In genomic region chr5:119114074-119114473, GRCm38 (mm10) we compare ENCODE assay signal across 26 mouse cellular contexts.
DNase-seq lines count a peak whose midpoint lies in the region; ATAC-seq lines count a peak whose summit lies in the region.
"Had no signal": no experiment of that assay in that cellular context is flagged by ENCODE, and none has a peak within 500 bp of the region (broad histone marks: within the 10 kb centered on the region; RNA-seq: fewer than 3 reads in every experiment).

No protein-coding gene starts in this region.

- no peak overlapping the region for H3K4me2 ChIP-seq in forebrain, embryonic 14.5 days (ENCODE audit: low read length)
- no peak overlapping the region for H3K4me2 ChIP-seq in forebrain, embryonic 16.5 days (ENCODE audit: low read length)
- H3K4me2 ChIP-seq in midbrain, embryonic 14.5 days (ENCODE audit: low read length): no peak overlapping the region
- H3K4me2 ChIP-seq in midbrain, embryonic 13.5 days (replicated peaks): no peak overlapping the region
- no peak overlapping the region for H3K4me2 ChIP-seq in intestine, embryonic 14.5 days (ENCODE audit: low read length)
- no peak overlapping the region for H3K4me2 ChIP-seq in stomach, embryonic 16.5 days (ENCODE audit: low read depth, low read length)
- H3K4me2 ChIP-seq: heart, embryonic 12.5 days; hindbrain, embryonic 12.5 days; midbrain, embryonic 12.5 days had no signal

- H3K9ac ChIP-seq in forebrain, embryonic 14.5 days (ENCODE audit: low read length): no peak overlapping the region
- no peak overlapping the region for H3K9ac ChIP-seq in forebrain, embryonic 16.5 days (replicated peaks; ENCODE audit: low read depth, low read length)
- H3K9ac ChIP-seq in midbrain, embryonic 14.5 days (replicated peaks; ENCODE audit: low read length): no peak overlapping the region
- no peak overlapping the region for H3K9ac ChIP-seq in midbrain, embryonic 13.5 days (replicated peaks)
- no peak overlapping the region for H3K9ac ChIP-seq in intestine, embryonic 14.5 days (ENCODE audit: low read length)
- H3K9ac ChIP-seq in stomach, embryonic 16.5 days (ENCODE audit: low read length): no peak overlapping the region
- H3K9ac ChIP-seq: heart, embryonic 12.5 days; hindbrain, embryonic 12.5 days; midbrain, embryonic 12.5 days had no signal

- peak; percentile 23 for DNase-seq in forebrain, embryonic 14.5 days (ENCODE audit: low spot score)
- DNase-seq in midbrain, embryonic 14.5 days: peak; percentile 35
- DNase-seq in intestine, embryonic 14.5 days (ENCODE audit: low spot score): no peak
- DNase-seq in embryo, embryonic 10.5 days (ENCODE audit: low spot score): no peak
- DNase-seq in layer of hippocampus, adult 9-11 months: no peak
- DNase-seq: adrenal gland, adult 2 months; cerebellum, adult 9-11 months; gastrocnemius, adult 2 months; heart, postnatal 14 days; layer of hippocampus, postnatal 36 days; liver; right cerebral cortex, postnatal 25 days; thymus, postnatal 25 days had no signal

- no peak overlapping the region for H3K4me3 ChIP-seq in forebrain, embryonic 14.5 days (ENCODE audit: low read depth, low read length)
- no peak overlapping the region for H3K4me3 ChIP-seq in forebrain, embryonic 16.5 days (replicated peaks; ENCODE audit: low read length)
- H3K4me3 ChIP-seq in midbrain, embryonic 14.5 days (replicated peaks; ENCODE audit: low read depth, low read length): no peak overlapping the region
- no peak overlapping the region for H3K4me3 ChIP-seq in midbrain, embryonic 13.5 days (replicated peaks)
- no peak overlapping the region for H3K4me3 ChIP-seq in intestine, embryonic 14.5 days (ENCODE audit: low read depth, low read length)
- H3K4me3 ChIP-seq in stomach, embryonic 16.5 days (replicated peaks; ENCODE audit: low read length): no peak overlapping the region
- H3K4me3 ChIP-seq: forebrain, embryonic 10.5 days; gastrocnemius, adult 2 months; heart, embryonic 12.5 days; hindbrain, embryonic 12.5 days; midbrain, embryonic 12.5 days; myocyte had no signal

- no peaks in the 10 kb centered on the region for H3K36me3 ChIP-seq in forebrain, embryonic 14.5 days (ENCODE audit: control insufficient read depth, insufficient read depth, low read length)
- H3K36me3 ChIP-seq in forebrain, embryonic 16.5 days (ENCODE audit: control insufficient read depth, insufficient read depth): no peaks in the 10 kb centered on the region
- no peaks in the 10 kb centered on the region for H3K36me3 ChIP-seq in midbrain, embryonic 14.5 days (ENCODE audit: control insufficient read depth, insufficient read depth, low read length)
- no peaks in the 10 kb centered on the region for H3K36me3 ChIP-seq in midbrain, embryonic 13.5 days
- H3K36me3 ChIP-seq in intestine, embryonic 14.5 days (ENCODE audit: control insufficient read depth, insufficient read depth, low read length): no peaks in the 10 kb centered on the region
- no peaks in the 10 kb centered on the region for H3K36me3 ChIP-seq in stomach, embryonic 16.5 days (ENCODE audit: control insufficient read depth, insufficient read depth, low read length)
- H3K36me3 ChIP-seq: forebrain, embryonic 10.5 days; G1E; heart, embryonic 12.5 days; hindbrain, embryonic 12.5 days; midbrain, embryonic 12.5 days had no signal

- H3K27me3 ChIP-seq in forebrain, embryonic 14.5 days (replicated peaks; ENCODE audit: control insufficient read depth, insufficient read depth, low read length): no peaks in the 10 kb centered on the region
- no peaks in the 10 kb centered on the region for H3K27me3 ChIP-seq in forebrain, embryonic 16.5 days (replicated peaks; ENCODE audit: control insufficient read depth, insufficient read depth, low read length)
- no peaks in the 10 kb centered on the region for H3K27me3 ChIP-seq in midbrain, embryonic 14.5 days (ENCODE audit: control insufficient read depth, insufficient read depth, low read length)
- no peaks in the 10 kb centered on the region for H3K27me3 ChIP-seq in midbrain, embryonic 13.5 days
- H3K27me3 ChIP-seq in intestine, embryonic 14.5 days (replicated peaks; ENCODE audit: control insufficient read depth, insufficient read depth, low read length): no peaks in the 10 kb centered on the region
- H3K27me3 ChIP-seq in stomach, embryonic 16.5 days (ENCODE audit: control insufficient read depth, insufficient read depth, low read length): no peaks in the 10 kb centered on the region
- H3K27me3 ChIP-seq: heart, embryonic 12.5 days; hindbrain, embryonic 12.5 days; midbrain, embryonic 12.5 days had no signal

- 42% methylated on average over 7 of the region's 7 CpGs for WGBS in forebrain, embryonic 14.5 days
- 42% methylated on average over 7 of the region's 7 CpGs for WGBS in forebrain, embryonic 16.5 days
- 52% methylated on average over 7 of the region's 7 CpGs for WGBS in midbrain, embryonic 14.5 days
- WGBS in midbrain, embryonic 13.5 days: 50% methylated on average over 6 of the region's 7 CpGs
- 44% methylated on average over 7 of the region's 7 CpGs for WGBS in intestine, embryonic 14.5 days
- WGBS in stomach, embryonic 16.5 days: 50% methylated on average over 7 of the region's 7 CpGs

- no peaks in the 10 kb centered on the region for H3K4me1 ChIP-seq in forebrain, embryonic 14.5 days (ENCODE audit: control insufficient read depth, insufficient read depth, low read length)
- H3K4me1 ChIP-seq in forebrain, embryonic 16.5 days (replicated peaks; ENCODE audit: control insufficient read depth, insufficient read depth, low read length): no peaks in the 10 kb centered on the region
- no peaks in the 10 kb centered on the region for H3K4me1 ChIP-seq in midbrain, embryonic 14.5 days (ENCODE audit: control insufficient read depth, insufficient read depth, low read length)
- H3K4me1 ChIP-seq in midbrain, embryonic 13.5 days (replicated peaks): 0 out of 2 replicates have a peak, but pooled peaks cover 7% of the 10 kb centered on the region
- peaks cover 9% of the 10 kb centered on the region; the same call in 1 of the 2 replicates for H3K4me1 ChIP-seq in intestine, embryonic 14.5 days (replicated peaks; ENCODE audit: control insufficient read depth, insufficient read depth, low read length)
- H3K4me1 ChIP-seq in stomach, embryonic 16.5 days (ENCODE audit: control insufficient read depth, insufficient read depth, low read length): peaks cover 11% of the 10 kb centered on the region; the same call in 1 of the 2 replicates
- H3K4me1 ChIP-seq: heart, embryonic 12.5 days had no signal

- no peaks in the 10 kb centered on the region for H3K9me3 ChIP-seq in forebrain, embryonic 14.5 days (replicated peaks; ENCODE audit: control insufficient read depth, low read length)
- H3K9me3 ChIP-seq in forebrain, embryonic 16.5 days (ENCODE audit: control insufficient read depth, low read length): no peaks in the 10 kb centered on the region
- no peaks in the 10 kb centered on the region for H3K9me3 ChIP-seq in midbrain, embryonic 14.5 days (ENCODE audit: control insufficient read depth, low read length)
- no peaks in the 10 kb centered on the region for H3K9me3 ChIP-seq in midbrain, embryonic 13.5 days
- no peaks in the 10 kb centered on the region for H3K9me3 ChIP-seq in intestine, embryonic 14.5 days (ENCODE audit: control insufficient read depth, low read length)
- no peaks in the 10 kb centered on the region for H3K9me3 ChIP-seq in stomach, embryonic 16.5 days (replicated peaks; ENCODE audit: control insufficient read depth, low read length)
- H3K9me3 ChIP-seq: forebrain, embryonic 10.5 days; heart, embryonic 12.5 days; hindbrain, embryonic 12.5 days; midbrain, embryonic 12.5 days had no signal

- ATAC-seq in forebrain, embryonic 14.5 days: no peak
- no peak for ATAC-seq in forebrain, embryonic 16.5 days
- ATAC-seq in midbrain, embryonic 14.5 days (ENCODE audit: low FRiP score, low TSS enrichment): no peak
- no peak for ATAC-seq in midbrain, embryonic 13.5 days
- peak; percentile 72 for ATAC-seq in intestine, embryonic 14.5 days (replicated peaks; ENCODE audit: low FRiP score, low TSS enrichment, low read depth)
- ATAC-seq in stomach, embryonic 16.5 days (ENCODE audit: insufficient read depth, low FRiP score): peak; percentile 85
- ATAC-seq: CD4-positive, CD25-positive, alpha-beta regulatory T cell, adult 4 months; inflammation-experienced regulatory T-cells, adult 6 months had no signal

- H3K27ac ChIP-seq in forebrain, embryonic 14.5 days (ENCODE audit: low read depth, low read length): no peak overlapping the region
- no peak overlapping the region for H3K27ac ChIP-seq in forebrain, embryonic 16.5 days (ENCODE audit: low read length)
- H3K27ac ChIP-seq in midbrain, embryonic 14.5 days (replicated peaks; ENCODE audit: low read depth, low read length): no peak overlapping the region
- H3K27ac ChIP-seq in midbrain, embryonic 13.5 days: no peak overlapping the region
- H3K27ac ChIP-seq in intestine, embryonic 14.5 days (ENCODE audit: low read depth): no peak overlapping the region
- no peak overlapping the region for H3K27ac ChIP-seq in stomach, embryonic 16.5 days (ENCODE audit: low read length)
- H3K27ac ChIP-seq: forebrain, embryonic 10.5 days; gastrocnemius, adult 2 months; hindbrain, embryonic 12.5 days; kidney, postnatal 0 days; macrophage; midbrain, embryonic 12.5 days had no signal

Comparison
In these comparisons a context has a peak if more than half of its experiments do, and no peak if none do; other contexts are left out.
1. ATAC-seq: peak in intestine, embryonic 14.5 days (single experiment) and stomach, embryonic 16.5 days (single experiment); none in forebrain, embryonic 14.5 days (single experiment), forebrain, embryonic 16.5 days (single experiment), midbrain, embryonic 14.5 days (single experiment) and midbrain, embryonic 13.5 days (single experiment).
2. DNase-seq: peak in forebrain, embryonic 14.5 days (single experiment) and midbrain, embryonic 14.5 days (single experiment); none in intestine, embryonic 14.5 days (single experiment), embryo, embryonic 10.5 days (single experiment) and layer of hippocampus, adult 9-11 months (single experiment).